Mouse (Mus musculus): ENCODE measurements around the gene Cryba4. TPM values are rescaled to one million over a fixed set of nuclear protein-coding genes. Genes with fewer than 3 reads are reported as not detected.
A peak's percentile ranks its signal among the peaks of the same experiment; 100 is the strongest.

Cryba4 gene
- polyA plus RNA-seq, 1 experiment from 2014 or later = 1.3 TPM

- no peak overlapping the region for H3K27ac ChIP-seq (ENCODE audit: low read depth, low read length)
- no peak overlapping the region for H3K4me3 ChIP-seq (ENCODE audit: low read length)
- WGBS = 70% methylated on average over 1 of the region's 1 CpGs
- H3K9ac ChIP-seq (ENCODE audit: low read depth, low read length) = no peak overlapping the region
- no peaks in the 10 kb centered on the region for H3K9me3 ChIP-seq (ENCODE audit: control insufficient read depth, low read length)
- no peak for ATAC-seq
- H3K4me1 ChIP-seq (ENCODE audit: control insufficient read depth, insufficient read depth, low read depth, low read length) = peaks cover 4% of the 10 kb centered on the region; the same call in 1 of the 2 replicates
- H3K27me3 ChIP-seq (replicated peaks; ENCODE audit: control insufficient read depth, insufficient read depth, low read length) = no peaks in the 10 kb centered on the region
- no peaks in the 10 kb centered on the region for H3K36me3 ChIP-seq (ENCODE audit: control insufficient read depth, insufficient read depth, low read length)
- no peak overlapping the region for H3K4me2 ChIP-seq (ENCODE audit: low read length)
Measured at GRCm38 (mm10) chr5:112244275-112244562, 8.1 kb downstream of the Cryba4 start.

- Histone ChIP-seq H3K4me1 (ENCODE audit: control insufficient read depth, insufficient read depth, low read depth, low read length) (peaks cover 6% of the 10 kb centered on the region; the same call in 1 of the 2 replicates), H3K9ac (ENCODE audit: low read depth, low read length) (no peak overlapping the region), H3K4me3 (ENCODE audit: low read length) (no peak overlapping the region), H3K9me3 (ENCODE audit: control insufficient read depth, low read length) (no peaks in the 10 kb centered on the region), H3K27ac (ENCODE audit: low read depth, low read length) (no peak overlapping the region), H3K27me3 (replicated peaks; ENCODE audit: control insufficient read depth, insufficient read depth, low read length) (no peaks in the 10 kb centered on the region), H3K36me3 (ENCODE audit: control insufficient read depth, insufficient read depth, low read length) (no peaks in the 10 kb centered on the region), H3K4me2 (ENCODE audit: low read length) (no peak overlapping the region)
- no peak for ATAC-seq
- WGBS = 69% methylated on average over 10 of the region's 10 CpGs
Measured at GRCm38 (mm10) chr5:112243539-112244274, 8.6 kb downstream of the Cryba4 start.

GRCm38 (mm10) chr5:112243041-112243440, 9.3 kb downstream of the Cryba4 start:
- Histone ChIP-seq H3K27me3 (replicated peaks; ENCODE audit: control insufficient read depth, insufficient read depth, low read length) (no peaks in the 10 kb centered on the region), H3K9me3 (ENCODE audit: control insufficient read depth, low read length) (no peaks in the 10 kb centered on the region)
- 65% methylated on average over 5 of the region's 5 CpGs for WGBS

GRCm38 (mm10) chr5:112242361-112242778, 9.9 kb downstream of the Cryba4 start:
- ATAC-seq = no peak
- Histone ChIP-seq H3K27me3 (replicated peaks; ENCODE audit: control insufficient read depth, insufficient read depth, low read length) (no peaks in the 10 kb centered on the region), H3K27ac (ENCODE audit: low read depth, low read length) (no peak overlapping the region), H3K4me1 (ENCODE audit: control insufficient read depth, insufficient read depth, low read depth, low read length) (peaks cover 13% of the 10 kb centered on the region), H3K9ac (ENCODE audit: low read depth, low read length) (no peak overlapping the region), H3K4me3 (ENCODE audit: low read length) (no peak overlapping the region), H3K9me3 (ENCODE audit: control insufficient read depth, low read length) (no peaks in the 10 kb centered on the region), H3K4me2 (ENCODE audit: low read length) (no peak overlapping the region), H3K36me3 (ENCODE audit: control insufficient read depth, insufficient read depth, low read length) (no peaks in the 10 kb centered on the region)
- WGBS = 48% methylated on average over 5 of the region's 5 CpGs

More at GRCm38 (mm10) chr5:112243041-112243440, 9.3 kb downstream of the Cryba4 start:
- Histone ChIP-seq H3K36me3 (ENCODE audit: control insufficient read depth, insufficient read depth, low read length) (no peaks in the 10 kb centered on the region), H3K4me2 (ENCODE audit: low read length) (no peak overlapping the region), H3K4me1 (ENCODE audit: control insufficient read depth, insufficient read depth, low read depth, low read length) (peaks cover 7% of the 10 kb centered on the region; the same call in 1 of the 2 replicates), H3K27ac (ENCODE audit: low read depth, low read length) (no peak overlapping the region), H3K9ac (ENCODE audit: low read depth, low read length) (no peak overlapping the region), H3K4me3 (ENCODE audit: low read length) (no peak overlapping the region)
- no peak for ATAC-seq

- no peak for ATAC-seq
- H3K27me3 ChIP-seq (replicated peaks; ENCODE audit: control insufficient read depth, insufficient read depth, low read length) = no peaks in the 10 kb centered on the region
- no peaks in the 10 kb centered on the region for H3K9me3 ChIP-seq (ENCODE audit: control insufficient read depth, low read length)
- H3K36me3 ChIP-seq (ENCODE audit: control insufficient read depth, insufficient read depth, low read length) = no peaks in the 10 kb centered on the region
- no peak overlapping the region for H3K9ac ChIP-seq (ENCODE audit: low read depth, low read length)
- H3K4me2 ChIP-seq (ENCODE audit: low read length) = no peak overlapping the region
- peaks cover 19% of the 10 kb centered on the region for H3K4me1 ChIP-seq (ENCODE audit: control insufficient read depth, insufficient read depth, low read depth, low read length)
- H3K27ac ChIP-seq (ENCODE audit: low read depth, low read length) = no peak overlapping the region
- WGBS = 80% methylated on average over 2 of the region's 2 CpGs
- H3K4me3 ChIP-seq (ENCODE audit: low read length) = no peak overlapping the region
Measured at GRCm38 (mm10) chr5:112241849-112242248, 10.5 kb downstream of the Cryba4 start.

GRCm38 (mm10) chr5:112240761-112241160, 11.6 kb downstream of the Cryba4 start:
- WGBS = 3% methylated on average over 10 of the region's 10 CpGs
- Histone ChIP-seq H3K4me2 (ENCODE audit: low read length) (peak overlapping the region; percentile 19; the same call in 1 of the 2 replicates), H3K4me3 (ENCODE audit: low read length) (no peak overlapping the region), H3K36me3 (ENCODE audit: control insufficient read depth, insufficient read depth, low read length) (no peaks in the 10 kb centered on the region), H3K27ac (ENCODE audit: low read depth, low read length) (no peak overlapping the region), H3K9ac (ENCODE audit: low read depth, low read length) (peak overlapping the region; percentile 43; the same call in 1 of the 2 replicates), H3K27me3 (replicated peaks; ENCODE audit: control insufficient read depth, insufficient read depth, low read length) (no peaks in the 10 kb centered on the region), H3K9me3 (ENCODE audit: control insufficient read depth, low read length) (no peaks in the 10 kb centered on the region), H3K4me1 (ENCODE audit: control insufficient read depth, insufficient read depth, low read depth, low read length) (peaks cover 19% of the 10 kb centered on the region)
- ATAC-seq = peak; percentile 46

GRCm38 (mm10) chr5:112238781-112239482, 13.4 kb downstream of the Cryba4 start:
- Histone ChIP-seq H3K4me1 (ENCODE audit: control insufficient read depth, insufficient read depth, low read depth, low read length) (peaks cover 19% of the 10 kb centered on the region), H3K9ac (ENCODE audit: low read depth, low read length) (no peak overlapping the region)
- WGBS = 43% methylated on average over 3 of the region's 3 CpGs

GRCm38 (mm10) chr5:112237866-112238570, 14.3 kb downstream of the Cryba4 start:
- Histone ChIP-seq H3K36me3 (ENCODE audit: control insufficient read depth, insufficient read depth, low read length) (no peaks in the 10 kb centered on the region), H3K27ac (ENCODE audit: low read depth, low read length) (peak overlapping the region; percentile 79), H3K4me2 (ENCODE audit: low read length) (peak overlapping the region; percentile 53), H3K9ac (ENCODE audit: low read depth, low read length) (peak overlapping the region; percentile 65), H3K9me3 (ENCODE audit: control insufficient read depth, low read length) (no peaks in the 10 kb centered on the region), H3K4me3 (ENCODE audit: low read length) (no peak overlapping the region), H3K4me1 (ENCODE audit: control insufficient read depth, insufficient read depth, low read depth, low read length) (peaks cover 19% of the 10 kb centered on the region), H3K27me3 (replicated peaks; ENCODE audit: control insufficient read depth, insufficient read depth, low read length) (no peaks in the 10 kb centered on the region)
- 45% methylated on average over 8 of the region's 9 CpGs for WGBS
- ATAC-seq = no peak

More at GRCm38 (mm10) chr5:112238781-112239482, 13.4 kb downstream of the Cryba4 start:
- no peak overlapping the region for H3K4me3 ChIP-seq (ENCODE audit: low read length)
- H3K36me3 ChIP-seq (ENCODE audit: control insufficient read depth, insufficient read depth, low read length) = no peaks in the 10 kb centered on the region
- H3K9me3 ChIP-seq (ENCODE audit: control insufficient read depth, low read length) = no peaks in the 10 kb centered on the region
- ATAC-seq = 0 out of 2 replicates have a peak, but pooled peaks have one; percentile 1
- no peak overlapping the region for H3K4me2 ChIP-seq (ENCODE audit: low read length)
- H3K27me3 ChIP-seq (replicated peaks; ENCODE audit: control insufficient read depth, insufficient read depth, low read length) = no peaks in the 10 kb centered on the region
- peak overlapping the region; percentile 34; the same call in 1 of the 2 replicates for H3K27ac ChIP-seq (ENCODE audit: low read depth, low read length)

- Histone ChIP-seq H3K27me3 (replicated peaks; ENCODE audit: control insufficient read depth, insufficient read depth, low read length) (no peaks in the 10 kb centered on the region), H3K27ac (ENCODE audit: low read depth, low read length) (peak overlapping the region; percentile 79), H3K4me3 (ENCODE audit: low read length) (peak overlapping the region; percentile 22), H3K36me3 (ENCODE audit: control insufficient read depth, insufficient read depth, low read length) (no peaks in the 10 kb centered on the region), H3K4me1 (ENCODE audit: control insufficient read depth, insufficient read depth, low read depth, low read length) (peaks cover 19% of the 10 kb centered on the region), H3K9ac (ENCODE audit: low read depth, low read length) (peak overlapping the region; percentile 65), H3K4me2 (ENCODE audit: low read length) (peak overlapping the region; percentile 53), H3K9me3 (ENCODE audit: control insufficient read depth, low read length) (no peaks in the 10 kb centered on the region)
- peak; percentile 77 for ATAC-seq
- 3% methylated on average over 15 of the region's 16 CpGs for WGBS
Measured at GRCm38 (mm10) chr5:112237439-112237838, 14.9 kb downstream of the Cryba4 start.

All from hindbrain, embryonic 16.5 days (tissue).